Mouse (Mus musculus): Measurements from ENCODE around the gene Ccng1. TPM values are rescaled to one million over a fixed set of nuclear protein-coding genes. Genes with fewer than 3 reads are reported as not detected.
"Not testable (repeated sequence)": the region's sequence is repeated elsewhere in the genome, so short reads cannot be mapped to it uniquely, and the experiment has no call there.

The Ccng1 gene
- total RNA-seq, 2 experiments from 2014 or later = 643 to 672 TPM

DNA sequence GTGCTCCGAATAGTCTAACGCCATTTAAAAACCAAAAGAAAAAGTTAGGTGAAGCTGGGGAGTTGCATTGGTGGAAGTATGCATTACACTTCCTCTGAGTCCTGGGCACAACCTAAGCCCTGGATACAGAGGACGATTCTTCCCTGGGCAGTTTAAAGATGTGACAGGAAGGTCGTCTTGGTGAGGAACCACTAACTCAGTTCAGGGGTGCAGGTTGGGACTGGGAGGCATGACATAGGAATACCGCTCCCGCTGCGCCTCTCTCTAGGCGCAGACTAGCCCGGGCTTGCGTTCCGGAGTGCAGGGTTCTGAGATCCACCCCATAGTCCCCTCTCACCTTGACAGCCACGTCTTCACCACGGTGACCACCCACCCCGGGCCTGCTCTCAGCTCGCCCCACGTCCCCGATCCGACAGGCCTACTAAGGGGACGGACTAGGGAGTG lies 425 bp downstream of the Ccng1 start:
- no peak for DNase-seq
- H3K4me3 ChIP-seq = peak overlapping the region; percentile 88
- intact Hi-C loops (cut with DNase I) = loop anchor here (2.0 kb wide), 1 partner anchor 62 kb away; no protein-coding TSS in a partner anchor
- TF ChIP-seq CTCF (IDR thresholded peaks at IDR 0.05) = no peak
- peak overlapping the region; percentile 99 for H3K27ac ChIP-seq

DNA sequence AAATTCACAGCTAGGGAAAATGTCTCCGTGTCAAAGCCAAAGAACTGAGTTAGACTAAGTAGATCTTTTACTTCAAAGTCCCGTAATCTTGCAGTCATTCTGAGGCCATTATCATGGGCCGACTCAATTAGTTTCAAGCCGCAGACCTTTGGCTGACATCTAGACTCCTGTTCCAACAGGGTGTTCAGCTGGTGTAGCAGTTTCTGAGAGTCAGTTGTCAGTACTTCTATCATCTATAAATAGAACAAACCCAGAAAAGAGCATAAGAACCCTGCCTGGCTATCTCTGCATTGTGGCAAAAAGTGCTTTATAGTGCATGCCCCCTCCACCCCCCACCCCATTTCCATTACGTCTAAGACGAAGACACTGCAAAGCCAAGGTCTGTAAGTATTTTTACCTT lies 1.3 kb downstream of the Ccng1 start:
- H3K4me3 ChIP-seq = peak overlapping the region; percentile 88
- H3K27ac ChIP-seq = peak overlapping the region; percentile 99
- no peak for TF ChIP-seq CTCF (IDR thresholded peaks at IDR 0.05)
- peak; percentile 54 for DNase-seq
- intact Hi-C loops (cut with DNase I) = loop anchor here (2.0 kb wide), 2 partner anchors 19 to 61 kb away; no protein-coding TSS in a partner anchor

DNA sequence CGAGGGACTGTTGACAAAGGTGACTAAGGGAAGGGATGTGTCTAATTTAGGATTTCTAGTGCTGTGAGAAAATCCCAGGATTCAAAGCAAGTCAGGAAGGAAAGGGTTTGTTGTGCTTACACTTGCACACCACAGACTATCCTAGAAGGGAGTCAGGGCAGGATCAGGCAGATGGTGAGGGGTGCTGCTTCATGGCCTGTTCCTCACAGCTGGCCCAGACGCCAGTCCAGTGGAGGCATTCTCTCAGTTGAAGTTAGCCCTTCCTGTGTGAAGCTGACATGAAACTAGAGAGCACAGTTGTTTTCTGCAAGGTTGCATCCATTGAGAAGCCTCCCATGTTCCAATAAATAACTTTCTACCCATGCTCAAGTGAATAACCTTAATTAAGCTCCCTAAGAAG lies 7.4 kb downstream of the Ccng1 start:
- intact Hi-C loops (cut with DNase I) = no loop called here
- DNase-seq = no peak
- no peak overlapping the region for H3K27ac ChIP-seq
- TF ChIP-seq CTCF (IDR thresholded peaks at IDR 0.05) = no peak
- no peak overlapping the region for H3K4me3 ChIP-seq

DNA sequence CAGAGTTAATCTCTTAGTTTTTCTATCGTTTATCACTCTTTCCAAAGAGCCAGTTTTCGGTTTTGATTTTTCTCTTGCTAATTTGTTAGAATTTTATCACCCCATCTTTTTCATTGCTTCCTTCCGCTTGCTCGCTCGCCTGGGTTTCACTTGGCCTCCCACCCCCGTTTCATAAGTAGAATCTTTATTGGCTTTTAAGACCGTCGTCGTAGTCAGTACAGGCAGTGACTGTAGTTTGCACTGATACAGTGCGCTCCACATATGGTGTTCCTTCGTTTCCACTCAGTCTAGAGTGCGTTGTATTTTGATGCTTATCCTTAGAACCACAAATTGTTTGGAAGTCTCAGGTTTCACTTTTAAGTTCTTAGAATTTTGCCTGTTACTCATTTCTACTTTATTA lies 8.8 kb downstream of the Ccng1 start:
- no peak overlapping the region for H3K4me3 ChIP-seq
- H3K27ac ChIP-seq = no peak overlapping the region
- intact Hi-C loops (cut with DNase I) = no loop called here
- DNase-seq = no peak
- no peak for TF ChIP-seq CTCF (IDR thresholded peaks at IDR 0.05)

DNA sequence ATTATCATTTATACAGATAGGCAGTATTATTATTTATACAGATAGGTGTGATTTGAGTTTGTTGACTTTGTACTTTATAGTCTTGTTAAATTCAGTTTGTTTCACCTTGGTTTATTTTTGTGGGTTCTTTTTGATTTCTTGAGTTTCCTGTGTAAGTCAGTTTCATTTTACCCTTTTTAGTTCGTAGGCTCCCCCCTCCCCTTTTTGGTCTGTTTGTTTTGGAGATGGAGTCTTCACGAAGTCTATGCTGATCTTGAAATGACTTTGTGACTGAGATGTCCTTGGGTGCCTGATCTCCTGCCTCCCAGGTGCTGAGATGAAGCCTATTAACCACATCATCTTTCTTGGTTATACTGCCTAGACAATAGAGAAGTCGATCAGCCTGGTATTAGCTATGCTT lies 10.8 kb downstream of the Ccng1 start:
- DNase-seq = no peak

DNA sequence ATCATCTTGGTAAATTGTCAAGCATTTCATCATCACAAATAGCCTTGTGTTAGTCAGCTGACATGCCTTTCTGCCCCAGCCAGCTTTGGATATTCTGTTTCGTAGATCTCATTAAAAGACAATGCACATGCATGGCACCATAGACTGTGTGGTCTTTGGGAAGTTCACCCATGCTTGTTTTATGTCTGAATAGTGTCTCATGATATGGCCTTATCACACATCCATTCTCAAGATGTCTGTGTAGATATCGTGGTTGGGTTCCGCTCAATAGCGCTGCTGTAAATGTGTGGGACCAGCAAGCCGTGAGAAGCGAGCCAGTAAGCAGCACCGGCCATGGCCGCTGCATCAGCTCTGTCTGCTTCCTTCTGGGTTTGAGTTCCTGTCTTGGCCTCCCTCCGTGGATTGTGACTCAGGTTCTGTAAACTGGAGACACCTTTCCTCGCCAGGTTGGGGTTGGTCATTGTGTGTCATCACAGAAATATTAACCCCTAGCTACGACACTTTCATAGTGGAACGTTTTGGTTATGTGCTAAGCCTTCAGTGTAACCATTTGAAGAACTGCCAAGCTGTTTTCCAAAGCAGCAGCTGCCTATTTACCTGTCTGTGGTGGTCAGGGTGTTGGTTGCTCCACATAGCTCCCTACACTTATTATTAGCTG lies 13.4 kb downstream of the Ccng1 start:
- no peak for TF ChIP-seq CTCF (IDR thresholded peaks at IDR 0.05)
- intact Hi-C loops (cut with DNase I) = no loop called here
- Histone ChIP-seq H3K4me3 (no peak overlapping the region), H3K27ac (no peak overlapping the region)
- DNase-seq = no peak

More for the DNA sequence above, 10.8 kb downstream of the Ccng1 start:
- intact Hi-C loops (cut with DNase I) = no loop called here
- Histone ChIP-seq H3K4me3 (no peak overlapping the region), H3K27ac (no peak overlapping the region)
- no peak for TF ChIP-seq CTCF (IDR thresholded peaks at IDR 0.05)

DNA sequence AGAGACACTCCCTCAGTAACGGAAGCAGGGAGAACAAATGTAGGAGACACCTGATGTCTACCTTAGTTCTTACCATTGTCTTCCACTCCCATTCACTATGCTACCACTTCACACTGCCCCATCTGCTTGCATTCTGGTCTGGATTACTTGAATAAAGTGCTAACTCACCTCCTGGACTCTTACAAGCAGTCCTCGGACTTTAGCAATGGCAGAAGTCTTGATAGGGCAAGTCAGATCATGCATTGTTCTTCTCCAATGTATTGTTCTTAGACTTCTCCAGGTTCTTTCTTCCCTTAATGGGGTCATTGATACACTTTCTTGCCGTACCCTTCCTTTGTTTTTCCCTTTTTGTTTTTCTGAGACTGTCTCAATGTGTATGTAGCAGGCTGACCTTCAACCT lies 17.7 kb downstream of the Ccng1 start:
- no peak for DNase-seq
- no peak for TF ChIP-seq CTCF (IDR thresholded peaks at IDR 0.05)
- Histone ChIP-seq H3K4me3 (no peak overlapping the region), H3K27ac (no peak overlapping the region)
- intact Hi-C loops (cut with DNase I) = no loop called here

DNA sequence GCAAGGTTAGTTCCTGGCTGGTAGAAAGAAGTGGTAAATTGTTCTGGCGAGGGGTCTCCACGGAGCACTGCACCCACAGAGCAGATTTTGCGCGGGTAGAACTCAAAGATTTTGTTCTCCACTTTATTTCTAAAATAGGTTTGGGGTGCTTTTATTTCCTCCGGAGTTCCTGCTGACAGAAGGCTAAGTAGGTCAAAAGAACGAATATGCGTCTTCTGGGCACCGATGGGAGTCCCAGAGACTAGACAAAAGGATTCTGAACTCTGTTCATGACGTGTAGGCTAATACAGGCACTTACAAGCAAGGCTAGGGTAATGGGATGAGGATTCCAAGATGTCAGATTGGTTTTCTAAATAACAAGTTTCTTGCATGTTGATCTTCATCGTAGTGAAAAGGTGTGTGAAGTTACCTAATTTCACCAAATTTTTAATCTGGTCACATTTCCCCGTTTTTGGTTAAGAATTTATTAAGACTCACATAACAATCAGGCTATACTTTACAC lies 20.8 kb downstream of the Ccng1 start:
- Histone ChIP-seq H3K27ac (peak overlapping the region; percentile 91), H3K4me3 (peak overlapping the region; percentile 96)
- intact Hi-C loops (cut with DNase I) = loop anchor here (2.0 kb wide), 1 partner anchor 18 kb away; no protein-coding TSS in a partner anchor
- DNase-seq = no peak
- no peak for TF ChIP-seq CTCF (IDR thresholded peaks at IDR 0.05)

DNA sequence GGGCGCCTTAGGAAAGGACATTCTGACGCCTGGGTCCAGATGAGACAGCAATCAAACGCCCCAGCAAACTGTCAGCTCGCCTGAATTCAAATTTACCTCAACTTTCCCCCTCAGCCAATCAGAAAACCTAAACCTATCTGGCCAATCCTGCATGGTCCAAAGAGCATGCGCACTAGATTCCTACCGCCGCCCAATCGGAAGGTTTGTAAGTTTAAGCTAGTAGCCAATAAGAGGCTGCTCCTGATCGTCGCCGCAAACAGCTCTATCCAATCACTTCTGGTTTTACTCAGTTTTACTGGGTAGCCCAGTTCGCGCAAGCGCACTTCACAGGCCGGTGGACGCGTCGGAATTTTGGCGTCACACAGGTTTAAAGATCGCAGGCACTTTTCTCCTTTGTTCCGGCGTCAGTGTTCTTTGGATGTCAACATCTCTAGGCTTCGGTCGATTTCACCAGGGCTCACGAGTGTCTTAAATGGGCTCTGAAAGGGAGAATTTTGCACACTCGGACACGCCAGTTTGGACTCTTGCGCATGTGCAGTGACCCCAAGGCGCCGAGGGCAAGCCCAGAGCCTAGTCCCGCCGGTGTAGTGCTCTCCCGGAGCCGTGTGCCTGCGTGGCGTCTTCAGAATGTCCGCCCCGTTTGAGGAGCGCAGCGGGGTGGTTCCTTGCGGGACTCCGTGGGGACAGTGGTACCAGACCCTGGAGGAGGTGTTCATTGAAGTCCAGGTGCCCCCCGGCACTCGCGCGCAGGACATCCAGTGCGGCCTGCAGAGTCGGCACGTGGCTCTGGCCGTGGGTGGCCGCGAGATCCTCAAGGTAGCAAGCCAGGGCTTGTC lies 21.6 kb downstream of the Ccng1 start, which contains the start of the genes Hmmr and Nudcd2:
Hmmr (minus strand) TSS at position 84 of the 836 bp plus-strand sequence.
Nudcd2 (plus strand) TSS at position 329 of the 836 bp plus-strand sequence.
- H3K27ac ChIP-seq = peak within 1 kb of the TSS; percentile 91
- DNase-seq = peak; percentile 94
- H3K4me3 ChIP-seq = peak within 1 kb of the TSS; percentile 96
- TF ChIP-seq CTCF (IDR thresholded peaks at IDR 0.05) = no peak
- intact Hi-C loops (cut with DNase I) = loop anchor here (1.0 to 2.0 kb wide), 2 partner anchors 19 to 41 kb away; no protein-coding TSS in a partner anchor

DNA sequence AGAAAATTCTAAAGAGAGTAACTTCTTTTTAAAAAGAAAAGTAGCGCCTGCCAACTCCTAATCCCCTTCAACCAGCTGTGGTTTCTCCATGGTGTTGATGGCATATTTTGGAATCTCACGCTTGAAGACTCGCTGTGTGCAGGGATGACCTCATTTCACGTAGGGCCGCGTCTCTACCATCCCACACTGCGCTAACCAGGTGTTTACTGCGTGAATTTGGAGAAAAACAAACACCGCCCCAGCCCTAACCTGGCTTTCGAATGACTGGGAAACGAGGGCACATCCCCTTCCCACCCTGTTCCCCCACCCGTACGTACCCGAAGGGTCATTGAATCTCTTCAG lies 22.1 kb downstream of the Ccng1 start:
- no peak for TF ChIP-seq CTCF (IDR thresholded peaks at IDR 0.05)
- intact Hi-C loops (cut with DNase I) = loop anchor here (1.0 kb wide), 1 partner anchor 41 kb away; no protein-coding TSS in a partner anchor
- H3K4me3 ChIP-seq = peak overlapping the region; percentile 96
- DNase-seq = no peak
- H3K27ac ChIP-seq = no peak overlapping the region

DNA sequence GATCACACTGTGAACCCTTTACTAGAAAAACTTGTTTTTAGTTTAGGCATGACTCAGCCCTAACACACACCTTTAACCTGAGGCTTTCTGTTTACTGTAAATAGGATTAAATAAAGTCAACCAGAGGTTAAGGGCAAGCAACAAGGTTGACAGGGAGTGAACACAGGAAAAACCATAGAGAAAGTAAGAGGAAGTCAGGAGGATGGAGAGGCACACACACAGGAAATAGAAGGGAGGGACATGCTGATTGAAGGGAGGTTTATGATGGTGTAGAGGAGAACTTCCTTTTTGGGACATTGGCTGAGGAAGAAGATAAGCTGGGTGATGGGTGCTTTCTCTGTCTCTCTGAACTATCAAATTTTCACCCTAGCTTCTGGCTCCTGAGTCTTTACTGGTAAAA lies 36.8 kb downstream of the Ccng1 start:
- no peak overlapping the region for H3K4me3 ChIP-seq
- no peak for DNase-seq
- intact Hi-C loops (cut with DNase I) = no loop called here
- H3K27ac ChIP-seq = no peak overlapping the region
- no peak for TF ChIP-seq CTCF (IDR thresholded peaks at IDR 0.05)

DNA sequence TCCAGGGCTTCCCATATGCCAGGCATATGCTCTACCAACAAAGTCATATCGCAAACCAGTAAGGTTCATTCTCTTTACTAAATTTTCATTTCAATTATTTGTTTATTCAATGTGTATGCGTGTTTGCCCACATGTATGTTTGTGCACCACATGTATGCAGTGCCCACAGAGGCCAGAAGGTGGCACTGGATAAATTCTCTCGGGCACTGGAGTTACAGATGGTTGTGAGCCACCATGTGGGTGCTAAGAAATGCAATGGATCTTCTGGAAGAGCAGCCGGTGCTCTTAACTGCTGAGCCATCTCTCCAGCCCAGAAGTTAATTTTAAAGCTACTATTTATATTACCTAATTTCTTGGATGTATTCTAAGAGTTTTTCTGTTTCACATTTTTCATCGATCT lies 39.6 kb downstream of the Ccng1 start:
- no peak for TF ChIP-seq CTCF (IDR thresholded peaks at IDR 0.05)
- H3K27ac ChIP-seq = no peak overlapping the region
- no peak overlapping the region for H3K4me3 ChIP-seq
- intact Hi-C loops (cut with DNase I) = no loop called here
- DNase-seq = no peak

DNA sequence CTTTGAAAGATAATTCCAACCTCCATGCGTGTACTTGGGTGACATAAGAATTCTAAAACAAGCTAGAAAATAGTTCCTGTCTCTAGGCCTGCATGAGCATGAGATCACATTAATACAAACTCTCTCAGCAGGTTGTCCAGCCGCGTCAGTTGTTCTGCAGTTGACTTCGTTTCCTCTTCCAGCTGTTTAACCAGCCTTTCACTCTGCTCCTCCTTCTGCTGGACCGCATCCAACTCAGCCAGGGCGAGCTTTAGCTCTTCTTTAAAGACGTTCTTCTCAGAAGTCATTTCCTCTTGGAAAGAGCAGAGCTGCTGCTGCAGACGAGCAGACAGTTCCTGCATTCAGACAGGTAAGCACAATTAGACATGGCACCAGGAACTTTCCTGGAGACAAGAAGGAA lies 41.3 kb downstream of the Ccng1 start:
- Histone ChIP-seq H3K4me3 (no peak overlapping the region), H3K27ac (no peak overlapping the region)
- intact Hi-C loops (cut with DNase I) = no loop called here
- DNase-seq = peak; percentile 37
- TF ChIP-seq CTCF (IDR thresholded peaks at IDR 0.05) = no peak

DNA sequence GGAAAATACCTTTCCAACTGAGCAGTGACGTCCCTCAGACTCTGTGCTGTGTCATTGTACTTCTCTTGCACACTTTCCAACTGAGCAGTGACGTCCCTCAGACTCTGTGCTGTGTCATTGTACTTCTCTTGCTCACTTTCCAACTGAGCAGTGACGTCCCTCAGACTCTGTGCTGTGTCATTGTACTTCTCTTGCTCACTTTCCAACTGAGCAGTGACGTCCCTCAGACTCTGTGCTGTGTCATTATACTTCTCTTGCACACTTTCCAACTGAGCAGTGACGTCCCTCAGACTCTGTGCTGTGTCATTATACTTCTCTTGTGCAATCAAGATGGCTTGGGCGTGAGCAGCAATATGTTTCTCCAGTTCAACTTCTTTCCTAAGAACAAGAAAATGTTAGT lies 45.2 kb downstream of the Ccng1 start:
- H3K4me3 ChIP-seq; H3K27ac ChIP-seq; DNase-seq; intact Hi-C loops (cut with DNase I): not testable (repeated sequence)

Data from gastrocnemius, adult 2 months (tissue).